Mouse (Mus musculus) T-helper 2 cell (primary cell): ENCODE data around the gene Nipa2.
"Not testable (repeated sequence)": the region's sequence is repeated elsewhere in the genome, so short reads cannot be mapped to it uniquely, and the experiment has no call there.

Source experiments
- in situ Hi-C: fragments of 300-600 bp; cut with MboI, MseI; formaldehyde crosslinking; loops from one replicate; pipeline ENCODE4 v1.15.1; 2025; ENCODE audit warnings: high pct_unique_total_duplicates

The Nipa2 gene

GRCm38 (mm10) chr7:55956054-55956453 is 6.2 kb downstream of the Nipa2 start:
- in situ Hi-C loops = no loop called here

GRCm38 (mm10) chr7:55938341-55938740 is 23.9 kb downstream of the Nipa2 start:
- in situ Hi-C loops = no loop called here

GRCm38 (mm10) chr7:55935025-55935424 is 27.3 kb downstream of the Nipa2 start:
- in situ Hi-C loops = no loop called here

DNA sequence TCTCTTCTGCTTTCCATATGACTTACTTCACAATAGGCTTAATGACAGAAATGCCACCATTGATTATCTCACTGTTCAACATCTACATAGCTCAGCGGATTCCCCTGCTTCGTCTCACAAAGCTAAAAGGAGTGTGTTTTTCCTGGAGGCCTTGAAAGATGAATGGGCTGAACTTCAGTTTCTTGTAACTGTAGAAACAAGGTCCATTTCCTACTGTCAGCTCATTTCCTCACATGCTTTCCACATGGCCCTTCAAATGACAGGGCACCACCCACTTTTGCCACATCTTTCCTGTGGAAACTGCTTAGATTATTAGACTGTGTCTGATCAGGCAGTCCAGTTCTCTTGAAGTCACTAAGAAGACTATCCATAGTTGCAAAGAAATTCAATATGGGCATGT is 33.6 kb downstream of the Nipa2 start:
- in situ Hi-C loops = no loop called here

DNA sequence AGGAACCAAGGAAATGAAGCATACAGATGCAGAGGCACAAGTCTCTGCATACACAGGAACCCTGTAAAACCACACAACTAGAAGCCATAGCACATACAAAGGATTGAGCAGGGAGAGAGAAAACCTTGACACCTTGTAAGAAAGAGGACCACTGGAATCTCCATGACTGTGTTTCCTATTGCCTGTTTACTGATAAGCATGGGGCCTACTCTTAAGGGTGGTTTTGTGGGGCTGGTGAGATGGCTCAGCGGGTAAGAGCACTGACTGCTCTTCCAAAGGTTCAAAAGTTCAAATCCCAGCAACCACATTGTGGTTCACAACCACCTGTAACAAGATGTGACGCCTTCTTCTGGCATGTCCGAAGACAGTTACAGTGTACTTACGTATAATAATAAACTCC is 35.0 kb downstream of the Nipa2 start:
- in situ Hi-C loops = no loop called here

DNA sequence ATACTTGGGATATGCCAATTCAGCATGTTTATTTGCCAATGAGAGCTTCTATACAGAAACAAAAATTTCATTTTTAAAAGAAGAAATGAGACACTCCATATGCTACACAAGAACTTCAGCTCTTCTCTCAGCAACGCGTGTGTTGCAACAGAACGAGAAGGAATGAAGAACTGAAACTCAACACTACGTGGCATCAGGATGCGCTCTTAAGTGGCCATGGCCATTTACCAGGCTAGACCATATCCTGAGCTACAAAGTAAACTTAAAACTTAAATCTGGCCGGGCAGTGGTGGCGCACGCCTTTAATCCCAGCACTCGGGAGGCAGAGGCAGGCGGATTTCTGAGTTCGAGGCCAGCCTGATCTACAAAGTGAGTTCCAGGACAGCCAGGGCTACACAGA is 43.9 kb downstream of the Nipa2 start:
- in situ Hi-C loops = not testable (repeated sequence)

GRCm38 (mm10) chr7:55912118-55912517 is 50.2 kb downstream of the Nipa2 start:
- in situ Hi-C loops = no loop called here

- in situ Hi-C loops = no loop called here
Observed at GRCm38 (mm10) chr7:55911371-55911770, 50.9 kb downstream of the Nipa2 start.

DNA sequence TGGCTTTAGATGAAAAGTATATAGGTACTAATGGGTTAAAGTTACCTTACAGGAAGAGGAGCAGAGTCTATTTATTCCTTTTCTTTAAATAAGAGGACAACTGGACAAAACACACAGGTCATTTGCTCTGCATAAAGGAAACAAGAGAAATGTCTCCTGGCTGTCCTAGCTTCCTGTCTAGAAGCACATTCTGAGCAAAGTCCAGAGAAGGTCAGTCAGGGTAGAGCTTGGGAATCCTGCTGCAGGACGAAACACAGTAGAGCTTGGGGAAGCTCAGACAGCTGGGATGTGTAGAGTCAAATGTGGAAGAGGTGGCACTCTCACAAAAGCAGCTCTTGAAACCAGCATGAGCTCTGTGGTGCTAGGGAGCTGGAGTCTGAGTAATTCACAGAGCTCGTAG is 51.9 kb downstream of the Nipa2 start:
- in situ Hi-C loops = no loop called here

- in situ Hi-C loops = no loop called here
Observed at GRCm38 (mm10) chr7:55909519-55909918, 52.8 kb downstream of the Nipa2 start.

DNA sequence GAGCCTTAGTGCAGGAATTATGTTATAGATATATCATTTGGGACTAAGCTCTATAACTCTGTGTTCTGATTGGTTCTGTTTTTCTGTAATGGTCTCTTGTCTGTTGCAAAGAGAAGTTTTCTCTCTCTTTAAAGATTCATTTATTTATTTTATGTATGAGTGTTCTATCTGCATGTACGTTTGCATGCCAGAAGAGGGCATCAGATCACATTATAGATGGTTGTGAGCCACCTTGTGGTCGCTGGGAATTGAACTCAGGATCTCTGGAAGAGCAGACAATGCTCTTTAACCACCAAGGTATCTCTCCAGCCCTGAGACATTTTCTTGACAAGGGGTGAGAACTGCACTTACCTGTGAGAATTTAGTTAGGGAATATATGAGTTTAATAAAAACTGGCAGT is 56.8 kb downstream of the Nipa2 start:
- in situ Hi-C loops = no loop called here

DNA sequence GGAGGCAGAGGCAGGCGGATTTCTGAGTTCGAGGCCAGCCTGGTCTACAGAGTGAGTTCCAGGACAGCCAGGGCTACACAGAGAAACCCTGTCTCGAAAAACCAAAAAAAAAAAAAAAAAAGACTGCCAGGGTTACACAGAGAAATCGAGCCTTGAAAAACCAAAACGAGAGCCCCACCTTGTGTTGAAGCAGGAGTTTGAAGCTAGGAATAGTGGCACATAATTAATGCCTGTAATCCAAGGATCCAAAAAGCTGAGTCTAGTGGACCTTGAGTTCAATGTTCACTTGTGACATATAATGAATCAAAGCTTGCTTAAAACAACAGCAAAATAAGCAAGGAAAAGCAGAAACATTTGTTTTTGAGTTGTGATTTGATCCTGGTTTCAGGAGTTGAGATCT is 58.5 kb downstream of the Nipa2 start:
- in situ Hi-C loops = no loop called here

GRCm38 (mm10) chr7:55891797-55892196 is 70.5 kb downstream of the Nipa2 start:
- in situ Hi-C loops = no loop called here

GRCm38 (mm10) chr7:55890731-55891130 is 71.5 kb downstream of the Nipa2 start:
- in situ Hi-C loops = no loop called here

DNA sequence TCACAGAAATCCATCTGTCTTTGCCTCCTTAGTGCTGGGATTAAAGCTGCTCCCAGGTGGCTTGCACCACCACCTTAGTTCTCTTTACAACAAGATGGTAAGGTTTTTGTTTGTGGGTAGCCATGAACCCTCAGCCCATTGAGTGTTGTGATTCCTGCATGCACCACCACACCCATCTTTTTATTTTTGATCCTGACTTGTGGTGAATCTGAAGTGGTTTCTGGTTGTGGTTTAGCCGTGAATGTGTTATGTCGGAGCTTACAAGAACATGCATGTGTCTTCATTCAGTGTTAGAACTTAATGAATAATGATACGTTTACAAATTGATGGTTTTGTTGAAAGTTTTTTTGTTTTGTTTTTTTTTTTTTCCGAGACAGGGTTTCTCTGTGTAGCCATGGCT is 72.3 kb downstream of the Nipa2 start:
- in situ Hi-C loops = no loop called here

- in situ Hi-C loops = no loop called here
Observed at GRCm38 (mm10) chr7:55888603-55889002, 73.7 kb downstream of the Nipa2 start.
